Mouse (Mus musculus) megakaryocyte, embryonic 14.5 days (primary cell): ENCODE results near the gene Sp9.

ENCODE experiments used
- FLI1 ChIP-seq: IDR thresholded peaks from 2 replicates; pipeline ENCODE4 v1.6.1; 2012; ENCODE audit warnings: low read length, inconsistent platforms, mixed read lengths
- GATA1 ChIP-seq: IDR thresholded peaks from 3 replicates; pipeline ENCODE4 v1.6.1; 2012; ENCODE audit warnings: mixed read lengths, low read length, inconsistent platforms, borderline replicate concordance

DNA sequence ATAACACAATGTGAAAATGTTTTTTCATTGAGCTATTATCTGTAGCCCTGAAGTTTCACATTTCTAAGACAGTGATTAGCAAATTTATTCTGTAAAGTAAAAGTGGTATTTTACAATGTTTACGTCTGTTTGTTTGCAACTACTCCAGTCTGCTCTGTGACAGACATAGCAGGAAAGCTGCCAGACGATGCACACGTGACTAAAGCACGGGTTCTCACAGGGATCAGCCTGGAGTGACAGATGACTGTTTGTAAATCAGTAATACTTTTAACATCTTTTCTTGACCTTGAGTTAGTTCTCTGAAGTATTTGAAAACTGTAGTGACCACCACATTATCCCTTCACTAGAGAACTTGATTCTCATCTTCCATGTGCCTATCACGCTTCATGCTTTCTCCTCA, 32.8 kb downstream of the Sp9 start:
- TF ChIP-seq GATA1 (no peak), FLI1 (no peak)
